Mouse (Mus musculus) CH12.LX (cell line): Measurements from ENCODE around the gene Rufy1. TPM values are rescaled to one million over a fixed set of nuclear protein-coding genes. Genes with fewer than 3 reads are reported as not detected.

Experiments used
- DNase-seq: peaks from one replicate; pipeline ENCODE4 v3.0.0-alpha.2; 2013; ENCODE audit errors: extremely low read depth
- H3K27ac ChIP-seq: 2 replicates; pipeline ENCODE4 v1.5.1; 2012; ENCODE audit warnings: low read depth, mild to moderate bottlenecking, control low read depth, moderate library complexity; ENCODE audit not compliant: insufficient read depth
- H3K27me3 ChIP-seq: replicated peaks from 2 replicates; pipeline ENCODE3; 2012; ENCODE audit warnings: inconsistent platforms
- H3K36me3 ChIP-seq, 2 experiments: replicated peaks in 1 of 2; 2 replicates each; pipeline versions ENCODE3 to v1.6.1; 2012; ENCODE audit warnings: inconsistent platforms in 1 of 2, low read length in 1 of 2, mild to moderate bottlenecking in 1 of 2, mixed read lengths in 1 of 2, moderate library complexity in 1 of 2; ENCODE audit not compliant: control insufficient read depth in 1 of 2, insufficient read depth in 1 of 2
- H3K4me1 ChIP-seq, 2 experiments: 2 replicates each; pipeline ENCODE4 v1.6.1; 2012; ENCODE audit warnings: inconsistent platforms in 1 of 2, moderate library complexity in 1 of 2; ENCODE audit not compliant: insufficient read depth in 2 of 2, control insufficient read depth in 1 of 2
- H3K4me2 ChIP-seq: 2 replicates; pipeline ENCODE4 v1.6.1; 2012; ENCODE audit warnings: low read depth, mild to moderate bottlenecking, control low read depth; ENCODE audit not compliant: poor library complexity, insufficient read depth, severe bottlenecking
- H3K4me3 ChIP-seq, 3 experiments: fragments of 150-350 bp in 1 of 3; sonication (generic) in 1 of 3; replicated peaks in 1 of 3; 2 replicates each; pipeline versions ENCODE3 to v1.5.1; 2011 to 2012; ENCODE audit warnings: low read depth in 2 of 3, low read length in 2 of 3, mild to moderate bottlenecking in 2 of 3, moderate library complexity in 2 of 3, control low read depth in 1 of 3, improper control_type of control experiment in 1 of 3, inconsistent platforms in 1 of 3, mixed read lengths in 1 of 3; ENCODE audit not compliant: poor library complexity in 1 of 3
- H3K79me2 ChIP-seq: replicated peaks from 2 replicates; pipeline ENCODE4 v1.6.1; 2012; ENCODE audit warnings: mild to moderate bottlenecking, moderate library complexity; ENCODE audit not compliant: control insufficient read depth, poor library complexity, insufficient read depth, severe bottlenecking; ENCODE audit errors: extremely low read depth
- H3K9ac ChIP-seq: 2 replicates; pipeline ENCODE4 v1.6.1; 2012; ENCODE audit warnings: low read depth, mild to moderate bottlenecking, control low read depth, moderate library complexity; ENCODE audit not compliant: insufficient read depth
- H3K9me3 ChIP-seq: replicated peaks from 2 replicates; pipeline ENCODE3; 2012; ENCODE audit warnings: low read length, inconsistent platforms, mixed read lengths
- CHD2 ChIP-seq: IDR thresholded peaks from 2 replicates; pipeline ENCODE4 v1.6.1; 2011; ENCODE audit warnings: low read length, improper control_type of control experiment
- CTCF ChIP-seq, 2 experiments: IDR thresholded peaks in 1 of 2; conservative IDR thresholded peaks in 1 of 2; 2 replicates each; pipeline ENCODE4 v1.5.1; 2011 to 2012; ENCODE audit warnings: low read depth in 2 of 2, low read length in 2 of 2, improper control_type of control experiment in 1 of 2, inconsistent platforms in 1 of 2, mild to moderate bottlenecking in 1 of 2, moderate library complexity in 1 of 2
- E2F4 ChIP-seq: IDR thresholded peaks from 2 replicates; pipeline ENCODE4 v1.6.1; 2011; ENCODE audit warnings: low read depth, low read length, improper control_type of control experiment; ENCODE audit not compliant: insufficient replicate concordance
- GABPA ChIP-seq: IDR thresholded peaks from 2 replicates; pipeline ENCODE4 v1.6.1; 2012; ENCODE audit warnings: low read depth, low read length, improper control_type of control experiment, inconsistent platforms; ENCODE audit not compliant: insufficient replicate concordance
- JUN ChIP-seq: IDR thresholded peaks from 2 replicates; pipeline ENCODE4 v1.6.1; 2011; ENCODE audit warnings: low read depth, mild to moderate bottlenecking, low read length, improper control_type of control experiment, moderate library complexity; ENCODE audit not compliant: insufficient read depth
- JUND ChIP-seq: conservative IDR thresholded peaks from 2 replicates; pipeline ENCODE4 v1.6.1; 2011; ENCODE audit warnings: low read depth, low read length, improper control_type of control experiment
- MAFK ChIP-seq: IDR thresholded peaks from 2 replicates; pipeline ENCODE4 v1.6.1; 2011; ENCODE audit warnings: low read length, improper control_type of control experiment; ENCODE audit not compliant: insufficient replicate concordance
- MAX ChIP-seq: IDR thresholded peaks from 2 replicates; pipeline ENCODE4 v1.6.1; 2011; ENCODE audit warnings: low read length, improper control_type of control experiment
- MXI1 ChIP-seq: IDR thresholded peaks from 2 replicates; pipeline ENCODE4 v1.6.1; 2011; ENCODE audit warnings: mild to moderate bottlenecking, low read depth, low read length, improper control_type of control experiment
- MYC ChIP-seq: IDR thresholded peaks from 2 replicates; pipeline ENCODE4 v1.6.1; 2011; ENCODE audit warnings: low read depth, mild to moderate bottlenecking, improper control_type of control experiment, low read length
- NELFE ChIP-seq: IDR thresholded peaks from 2 replicates; pipeline ENCODE4 v1.6.1; 2011; ENCODE audit warnings: low read depth, low read length, improper control_type of control experiment
- POLR2A ChIP-seq: IDR thresholded peaks from 2 replicates; pipeline ENCODE4 v1.6.1; 2011; ENCODE audit warnings: low read depth, mild to moderate bottlenecking, improper control_type of control experiment, low read length
- POLR2AphosphoS2 ChIP-seq: IDR thresholded peaks from 2 replicates; pipeline ENCODE4 v1.6.1; 2011; ENCODE audit warnings: low read depth, low read length, improper control_type of control experiment
- SMC3 ChIP-seq: IDR thresholded peaks from 2 replicates; pipeline ENCODE4 v1.6.1; 2011; ENCODE audit warnings: low read depth, low read length, improper control_type of control experiment
- TBP ChIP-seq: conservative IDR thresholded peaks from 2 replicates; pipeline ENCODE4 v1.6.1; 2011; ENCODE audit warnings: low read depth, low read length, improper control_type of control experiment
- USF1 ChIP-seq: IDR thresholded peaks from 2 replicates; pipeline ENCODE4 v1.6.1; 2014; ENCODE audit warnings: low read depth, mild to moderate bottlenecking, inconsistent platforms, low read length, improper control_type of control experiment
- USF2 ChIP-seq: conservative IDR thresholded peaks from 2 replicates; pipeline ENCODE4 v1.6.1; 2011; ENCODE audit warnings: low read depth, low read length, improper control_type of control experiment
- ZKSCAN1 ChIP-seq: IDR thresholded peaks from 2 replicates; pipeline ENCODE4 v1.6.1; 2012; ENCODE audit warnings: low read depth, inconsistent platforms, low read length, improper control_type of control experiment, borderline replicate concordance
- ZMIZ1 ChIP-seq: IDR thresholded peaks from 2 replicates; pipeline ENCODE4 v1.6.1; 2012; ENCODE audit warnings: low read depth, mild to moderate bottlenecking, inconsistent platforms, low read length, improper control_type of control experiment
- dilution Hi-C: fragments of 300-500 bp; cut with MboI; formaldehyde crosslinking; loops from 2 replicates; pipeline ENCODE4 v1.14.3; 2020; ENCODE audit warnings: low sequenced_read_pairs; ENCODE audit not compliant: extremely low pct_unique_long_range_greater_than_20kb, extremely low pct_ligation_motif_present
- in situ Hi-C: fragments of 300-500 bp; cut with MboI; formaldehyde crosslinking; loops from 3 replicates; pipeline ENCODE4 v1.14.3; 2019; ENCODE audit warnings: low sequenced_read_pairs, low pct_ligation_motif_present, low pct_unique_long_range_greater_than_20kb, mixed read lengths
- polyA plus RNA-seq: library from polyadenylated mRNA; unstranded; fragments of >175 nt; gene quantifications from 2 replicates; pipeline ENCODE4 v1.2.1, GENCODE M21; 2012; ENCODE audit warnings: low read depth; ENCODE audit not compliant: insufficient read length
- total RNA-seq, 2 experiments: library from RNA; depleted of rRNA; stranded (reverse); fragments of 300-350 nt in 1 of 2; fragments of >200 nt in 1 of 2; gene quantifications; 2 replicates each; pipeline ENCODE4 v1.2.3; 2012 to 2014

Gene Rufy1
- total and polyA plus RNA-seq, 3 experiments: 11.0 to 21.3 (median 18.0) TPM

GRCm38 (mm10) chr11:50388217-50388929, 42.6 kb downstream of the Rufy1 start:
- H3K79me2 ChIP-seq: peaks cover 9% of the 10 kb centered on the region
- H3K9me3 ChIP-seq: no peaks in the 10 kb centered on the region
- peaks cover 0 to 16% of the 10 kb centered on the region in 2 experiments; a peak in 1 of 4 replicates for H3K4me1 ChIP-seq
- H3K36me3 ChIP-seq: peaks cover 49 to 82% of the 10 kb centered on the region in 2 experiments
- TF ChIP-seq USF2: no peak
- no peak for TF ChIP-seq JUND
- no peak for TF ChIP-seq TBP
- no peak for TF ChIP-seq GABPA
- no peak for TF ChIP-seq ZMIZ1
- TF ChIP-seq USF1: no peak
- TF ChIP-seq CHD2: no peak
- no peak for TF ChIP-seq MXI1
- TF ChIP-seq SMC3: no peak
- no peak for TF ChIP-seq NELFE
- no peak for TF ChIP-seq POLR2A
- TF ChIP-seq CTCF (conservative IDR thresholded peaks at IDR 0.05 in 1 of 2, IDR thresholded peaks at IDR 0.05 in 1 of 2; ENCODE audit: low read depth in 2 of 2, low read length in 2 of 2): no peak
- no peak for TF ChIP-seq MAFK
- TF ChIP-seq E2F4: no peak
- no peak for TF ChIP-seq JUN
- no peak for TF ChIP-seq MAX
- H3K27me3 ChIP-seq: no peaks in the 10 kb centered on the region
- H3K9ac ChIP-seq: no peak overlapping the region
- dilution Hi-C loops (no loop called here), in situ Hi-C loops (no loop called here)
- no peak overlapping the region for H3K4me2 ChIP-seq
- H3K27ac ChIP-seq: no peak overlapping the region
- DNase-seq: no peak
- no peak overlapping the region for H3K4me3 ChIP-seq

- Histone ChIP-seq H3K27me3 (no peaks in the 10 kb centered on the region), H3K9me3 (no peaks in the 10 kb centered on the region), H3K4me3 (no peak overlapping the region), H3K27ac (no peak overlapping the region), H3K9ac (no peak overlapping the region), H3K36me3 (peaks cover 52 to 85% of the 10 kb centered on the region in 2 experiments), H3K79me2 (peaks cover 13% of the 10 kb centered on the region), H3K4me1 (peaks cover 0 to 21% of the 10 kb centered on the region in 2 experiments; a peak in 2 of 4 replicates), H3K4me2 (no peak overlapping the region)
- no peak for DNase-seq
- dilution Hi-C loops: no loop called here
- in situ Hi-C loops: no loop called here
- no peak for TF ChIP-seq TBP
- TF ChIP-seq POLR2AphosphoS2: no peak
- no peak for TF ChIP-seq MAX
- TF ChIP-seq MYC: no peak
- TF ChIP-seq ZKSCAN1: no peak
Observed at GRCm38 (mm10) chr11:50387697-50388096, 43.2 kb downstream of the Rufy1 start.
